Mouse (Mus musculus): ENCODE data around the gene Mpp3. TPM values are rescaled to one million over a fixed set of nuclear protein-coding genes. Genes with fewer than 3 reads are reported as not detected.

The Mpp3 gene
- 2.9 and 3.3 TPM in 2 replicates for polyA plus RNA-seq (2014; fragmentation: Nextera tagmentation; extraction: Ambion mirVana)

GRCm38 (mm10) chr11:102028087-102028816 lies at the start of gene Mpp3:
Gene Mpp3 (minus strand): TSS chr11:102028461.
- no peak within 1 kb of the TSS; a peak in 1 of 4 replicates for H3K27ac ChIP-seq (replicated peaks in 1 of 2; ENCODE audit: control insufficient read depth in 1 of 2, insufficient read depth in 1 of 2, low read depth in 2 of 2, low read length in 2 of 2)

DNA sequence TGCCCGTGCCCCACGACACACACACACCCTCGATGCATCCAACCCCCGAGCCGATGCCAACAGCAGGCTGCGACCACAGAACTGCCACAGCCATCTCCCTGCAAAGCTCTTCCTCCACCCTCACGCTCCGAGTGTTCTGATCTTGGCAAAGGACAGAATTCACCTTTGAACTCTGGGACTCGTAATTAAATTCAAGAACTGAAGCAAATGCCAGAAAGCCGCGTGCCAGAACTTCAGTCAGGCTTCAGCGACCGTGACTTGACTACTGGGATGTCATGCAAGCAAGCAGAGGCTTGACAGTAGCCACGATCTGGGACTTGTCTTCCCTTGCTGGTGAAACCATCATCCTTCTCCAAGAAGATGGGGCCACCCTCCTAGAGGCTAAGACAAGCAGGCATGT lies 45.5 kb upstream of the Mpp3 start:
- no peaks in the 10 kb centered on the region for H3K27me3 ChIP-seq (ENCODE audit: control insufficient read depth, insufficient read depth, low read length)
- H3K9ac ChIP-seq (ENCODE audit: low read length), result no peak overlapping the region
- H3K36me3 ChIP-seq (ENCODE audit: control insufficient read depth, insufficient read depth, low read length), result peaks cover 15% of the 10 kb centered on the region; the same call in 1 of the 2 replicates
- no peak overlapping the region for H3K4me2 ChIP-seq (ENCODE audit: low read length)
- no peak for ATAC-seq (ENCODE audit: insufficient number of reproducible peaks, insufficient read depth, low FRiP score, low read depth)
- no peak overlapping the region for H3K27ac ChIP-seq (replicated peaks in 1 of 2; ENCODE audit: control insufficient read depth in 1 of 2, insufficient read depth in 1 of 2, low read depth in 2 of 2, low read length in 2 of 2)
- no peaks in the 10 kb centered on the region for H3K9me3 ChIP-seq (ENCODE audit: control insufficient read depth, low read length)
- WGBS, result 81% methylated on average over 14 of the region's 14 CpGs
- peaks cover 0 to 10% of the 10 kb centered on the region in 2 experiments; a peak in 2 of 4 replicates for H3K4me1 ChIP-seq (ENCODE audit: control insufficient read depth in 2 of 2, insufficient read depth in 2 of 2, low read length in 2 of 2)
- H3K4me3 ChIP-seq (ENCODE audit: control insufficient read depth in 1 of 2, insufficient read depth in 1 of 2, low read depth in 1 of 2, low read length in 2 of 2), result no peak overlapping the region

More at GRCm38 (mm10) chr11:102028087-102028816, at the start of gene Mpp3:
- Histone ChIP-seq H3K36me3 (ENCODE audit: control insufficient read depth, insufficient read depth, low read length) (no peaks in the 10 kb centered on the region), H3K4me2 (ENCODE audit: low read length) (peak within 1 kb of the TSS; percentile 98), H3K9ac (ENCODE audit: low read length) (peak within 1 kb of the TSS; percentile 76), H3K4me1 (ENCODE audit: control insufficient read depth in 2 of 2, insufficient read depth in 2 of 2, low read length in 2 of 2) (peaks cover 4 to 13% of the 10 kb centered on the region in 2 experiments; a peak in 3 of 4 replicates), H3K4me3 (ENCODE audit: control insufficient read depth in 1 of 2, insufficient read depth in 1 of 2, low read depth in 1 of 2, low read length in 2 of 2) (peak within 1 kb of the TSS; percentile 71 to 81), H3K9me3 (ENCODE audit: control insufficient read depth, low read length) (no peaks in the 10 kb centered on the region), H3K27me3 (ENCODE audit: control insufficient read depth, insufficient read depth, low read length) (peaks cover 3% of the 10 kb centered on the region; the same call in 1 of the 2 replicates)
- ATAC-seq (ENCODE audit: insufficient number of reproducible peaks, insufficient read depth, low FRiP score, low read depth), result no peak
- 71% methylated on average over 6 of the region's 6 CpGs for WGBS

- H3K9me3 ChIP-seq (ENCODE audit: control insufficient read depth, low read length), result no peaks in the 10 kb centered on the region
- peaks cover 0 to 10% of the 10 kb centered on the region in 2 experiments; a peak in 2 of 4 replicates for H3K4me1 ChIP-seq (ENCODE audit: control insufficient read depth in 2 of 2, insufficient read depth in 2 of 2, low read length in 2 of 2)
- no peak overlapping the region for H3K4me2 ChIP-seq (ENCODE audit: low read length)
- ATAC-seq (ENCODE audit: insufficient number of reproducible peaks, insufficient read depth, low FRiP score, low read depth), result no peak
- H3K4me3 ChIP-seq (ENCODE audit: control insufficient read depth in 1 of 2, insufficient read depth in 1 of 2, low read depth in 1 of 2, low read length in 2 of 2), result no peak overlapping the region
- no peak overlapping the region for H3K27ac ChIP-seq (replicated peaks in 1 of 2; ENCODE audit: control insufficient read depth in 1 of 2, insufficient read depth in 1 of 2, low read depth in 2 of 2, low read length in 2 of 2)
- H3K27me3 ChIP-seq (ENCODE audit: control insufficient read depth, insufficient read depth, low read length), result no peaks in the 10 kb centered on the region
- 80% methylated on average over 5 of the region's 5 CpGs for WGBS
- 0 out of 2 replicates have a peak, but pooled peaks cover 8% of the 10 kb centered on the region for H3K36me3 ChIP-seq (ENCODE audit: control insufficient read depth, insufficient read depth, low read length)
- H3K9ac ChIP-seq (ENCODE audit: low read length), result no peak overlapping the region
Measured at GRCm38 (mm10) chr11:102072729-102073128, 44.5 kb upstream of the Mpp3 start.

DNA sequence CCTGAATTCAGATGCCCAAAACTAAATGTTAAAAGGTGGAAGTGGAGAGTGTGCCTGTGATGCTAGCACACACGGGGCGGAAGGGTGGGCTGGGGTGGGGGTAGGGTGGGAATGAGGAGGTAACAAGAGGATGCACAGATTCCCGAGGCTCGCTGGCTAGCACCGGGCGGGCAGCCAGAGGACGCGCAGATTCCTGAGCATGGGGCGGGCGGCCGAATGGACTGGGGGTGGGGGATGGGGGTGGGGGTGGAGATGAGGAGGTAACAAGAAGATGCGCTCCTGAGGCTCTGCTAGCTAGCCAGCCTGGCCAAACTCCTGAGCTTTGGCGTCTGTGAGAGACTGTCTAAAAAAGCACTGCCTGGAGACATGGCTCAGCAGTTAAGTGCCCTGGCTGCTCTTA lies 42.2 kb upstream of the Mpp3 start:
- Histone ChIP-seq H3K9ac (ENCODE audit: low read length) (peak overlapping the region; percentile 27; the same call in 1 of the 2 replicates), H3K27me3 (ENCODE audit: control insufficient read depth, insufficient read depth, low read length) (no peaks in the 10 kb centered on the region), H3K36me3 (ENCODE audit: control insufficient read depth, insufficient read depth, low read length) (0 out of 2 replicates have a peak, but pooled peaks cover 4% of the 10 kb centered on the region), H3K27ac (replicated peaks in 1 of 2; ENCODE audit: control insufficient read depth in 1 of 2, insufficient read depth in 1 of 2, low read depth in 2 of 2, low read length in 2 of 2) (no peak overlapping the region), H3K4me3 (ENCODE audit: control insufficient read depth in 1 of 2, insufficient read depth in 1 of 2, low read depth in 1 of 2, low read length in 2 of 2) (peak overlapping the region in 1 of 2 experiments; percentile 17; a peak in 2 of 4 replicates), H3K4me2 (ENCODE audit: low read length) (peak overlapping the region; percentile 55), H3K9me3 (ENCODE audit: control insufficient read depth, low read length) (no peaks in the 10 kb centered on the region), H3K4me1 (ENCODE audit: control insufficient read depth in 2 of 2, insufficient read depth in 2 of 2, low read length in 2 of 2) (peaks cover 0 to 10% of the 10 kb centered on the region in 2 experiments; a peak in 2 of 4 replicates)
- WGBS, result 0% methylated on average over 13 of the region's 13 CpGs
- peak; percentile 64; the same call in 1 of the 2 replicates for ATAC-seq (ENCODE audit: insufficient number of reproducible peaks, insufficient read depth, low FRiP score, low read depth)

DNA sequence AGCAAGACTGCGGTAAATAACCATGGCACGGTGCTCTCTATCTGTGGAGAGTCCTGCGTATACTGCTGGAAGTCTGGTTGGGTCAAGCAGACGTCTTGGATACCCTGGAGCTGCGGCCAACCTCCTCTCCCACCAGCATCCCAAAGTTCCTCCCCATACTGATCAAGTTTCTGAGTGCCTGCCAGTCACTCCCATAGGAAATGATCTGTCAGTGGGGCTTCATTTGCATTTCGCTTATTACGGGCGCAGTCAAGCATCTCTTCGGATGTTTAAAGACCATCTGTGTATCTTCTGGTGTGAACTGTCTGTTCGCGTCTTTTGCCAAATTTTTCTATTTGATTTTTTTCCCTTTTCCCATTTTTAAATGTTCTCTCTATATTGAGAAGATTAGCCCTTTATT lies 41.4 kb upstream of the Mpp3 start:
- H3K27me3 ChIP-seq (ENCODE audit: control insufficient read depth, insufficient read depth, low read length), result no peaks in the 10 kb centered on the region
- H3K4me3 ChIP-seq (ENCODE audit: control insufficient read depth in 1 of 2, insufficient read depth in 1 of 2, low read depth in 1 of 2, low read length in 2 of 2), result no peak overlapping the region
- WGBS, result 64% methylated on average over 11 of the region's 11 CpGs
- no peak overlapping the region for H3K4me2 ChIP-seq (ENCODE audit: low read length)
- no peak for ATAC-seq (ENCODE audit: insufficient number of reproducible peaks, insufficient read depth, low FRiP score, low read depth)
- no peaks in the 10 kb centered on the region for H3K9me3 ChIP-seq (ENCODE audit: control insufficient read depth, low read length)
- no peak overlapping the region for H3K27ac ChIP-seq (replicated peaks in 1 of 2; ENCODE audit: control insufficient read depth in 1 of 2, insufficient read depth in 1 of 2, low read depth in 2 of 2, low read length in 2 of 2)
- H3K9ac ChIP-seq (ENCODE audit: low read length), result no peak overlapping the region
- peaks cover 0 to 10% of the 10 kb centered on the region in 2 experiments; a peak in 2 of 4 replicates for H3K4me1 ChIP-seq (ENCODE audit: control insufficient read depth in 2 of 2, insufficient read depth in 2 of 2, low read length in 2 of 2)
- 0 out of 2 replicates have a peak, but pooled peaks cover 4% of the 10 kb centered on the region for H3K36me3 ChIP-seq (ENCODE audit: control insufficient read depth, insufficient read depth, low read length)

- WGBS, result 52% methylated on average over 2 of the region's 2 CpGs
- no peaks in the 10 kb centered on the region for H3K36me3 ChIP-seq (ENCODE audit: control insufficient read depth, insufficient read depth, low read length)
- no peak overlapping the region for H3K4me3 ChIP-seq (ENCODE audit: control insufficient read depth in 1 of 2, insufficient read depth in 1 of 2, low read depth in 1 of 2, low read length in 2 of 2)
- H3K27me3 ChIP-seq (ENCODE audit: control insufficient read depth, insufficient read depth, low read length), result no peaks in the 10 kb centered on the region
- no peak for ATAC-seq (ENCODE audit: insufficient number of reproducible peaks, insufficient read depth, low FRiP score, low read depth)
- H3K9me3 ChIP-seq (ENCODE audit: control insufficient read depth, low read length), result no peaks in the 10 kb centered on the region
- H3K9ac ChIP-seq (ENCODE audit: low read length), result no peak overlapping the region
- H3K4me2 ChIP-seq (ENCODE audit: low read length), result no peak overlapping the region
- peaks cover 0 to 10% of the 10 kb centered on the region in 2 experiments; a peak in 2 of 4 replicates for H3K4me1 ChIP-seq (ENCODE audit: control insufficient read depth in 2 of 2, insufficient read depth in 2 of 2, low read length in 2 of 2)
- H3K27ac ChIP-seq (replicated peaks in 1 of 2; ENCODE audit: control insufficient read depth in 1 of 2, insufficient read depth in 1 of 2, low read depth in 2 of 2, low read length in 2 of 2), result no peak overlapping the region
Measured at GRCm38 (mm10) chr11:102068969-102069368, 40.7 kb upstream of the Mpp3 start.

DNA sequence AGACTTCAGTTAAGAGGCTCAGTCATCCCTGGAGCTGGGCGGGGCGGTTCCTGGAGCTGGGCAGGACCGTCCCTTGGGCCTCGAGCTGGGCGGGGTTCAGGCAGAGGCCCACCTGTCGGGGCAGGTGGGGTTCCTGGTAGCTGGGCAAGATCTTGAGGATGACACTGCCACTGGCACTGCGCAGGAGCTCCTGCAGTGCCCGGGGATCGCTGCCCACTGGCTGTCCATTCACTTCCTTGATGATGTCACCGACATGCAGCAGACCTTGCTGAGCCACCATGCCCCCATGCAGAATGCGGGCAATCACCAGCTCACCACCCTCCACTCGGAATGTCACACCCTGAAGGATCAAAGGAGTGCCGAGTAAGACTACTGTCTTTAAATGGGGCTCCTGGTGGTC lies 34.8 kb upstream of the Mpp3 start:
- Histone ChIP-seq H3K4me1 (ENCODE audit: control insufficient read depth in 2 of 2, insufficient read depth in 2 of 2, low read length in 2 of 2) (peaks cover 0 to 4% of the 10 kb centered on the region in 2 experiments; a peak in 1 of 4 replicates), H3K9me3 (ENCODE audit: control insufficient read depth, low read length) (no peaks in the 10 kb centered on the region), H3K27me3 (ENCODE audit: control insufficient read depth, insufficient read depth, low read length) (peaks cover 6% of the 10 kb centered on the region; the same call in 1 of the 2 replicates), H3K4me3 (ENCODE audit: control insufficient read depth in 1 of 2, insufficient read depth in 1 of 2, low read depth in 1 of 2, low read length in 2 of 2) (no peak overlapping the region), H3K36me3 (ENCODE audit: control insufficient read depth, insufficient read depth, low read length) (peaks cover 22% of the 10 kb centered on the region), H3K27ac (replicated peaks in 1 of 2; ENCODE audit: control insufficient read depth in 1 of 2, insufficient read depth in 1 of 2, low read depth in 2 of 2, low read length in 2 of 2) (no peak overlapping the region), H3K9ac (ENCODE audit: low read length) (no peak overlapping the region), H3K4me2 (ENCODE audit: low read length) (no peak overlapping the region)
- ATAC-seq (ENCODE audit: insufficient number of reproducible peaks, insufficient read depth, low FRiP score, low read depth), result no peak
- WGBS, result 81% methylated on average over 13 of the region's 13 CpGs

All from heart, embryonic 14.5 days (tissue).